Mouse (Mus musculus): ENCODE data around the gene Fbxw5. TPM values are rescaled to one million over a fixed set of nuclear protein-coding genes. Genes with fewer than 3 reads are reported as not detected.

Fbxw5 gene
- total and polyA plus RNA-seq, 2 experiments, result 18.6 to 18.8 TPM

DNA sequence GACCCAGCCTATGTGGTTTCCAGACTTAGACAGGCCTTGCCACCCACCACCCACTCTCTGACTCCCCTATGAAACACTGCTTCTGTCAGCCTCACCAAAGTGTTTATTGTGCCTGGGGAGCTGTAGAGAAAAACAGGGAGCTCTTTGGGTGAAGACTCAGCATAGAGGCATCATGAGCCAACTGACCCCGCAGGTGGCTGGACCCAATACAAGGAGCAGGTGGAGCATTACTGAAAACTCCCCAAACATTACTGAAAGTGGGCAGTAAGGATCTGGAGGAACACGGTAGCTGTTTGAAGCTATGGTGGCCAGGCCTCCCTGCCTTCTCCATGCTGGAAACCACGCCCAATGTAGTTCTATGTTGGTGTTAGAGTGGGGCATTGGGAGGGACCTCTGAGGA lies 36.9 kb upstream of the Fbxw5 start:
- Histone ChIP-seq H3K79me2 (ENCODE audit: control insufficient read depth, insufficient read depth, low read length) (no peaks in the 10 kb centered on the region), H3K27ac (replicated peaks; ENCODE audit: insufficient read depth, low read depth, low read length) (no peak overlapping the region), H3K27me3 (ENCODE audit: control insufficient read depth, insufficient read depth, low read length) (no peaks in the 10 kb centered on the region), H3K36me3 (ENCODE audit: control insufficient read depth, insufficient read depth, low read length) (no peaks in the 10 kb centered on the region; the same call in 1 of the 2 replicates), H3K4me3 (ENCODE audit: insufficient read depth, low read depth, low read length) (no peak overlapping the region), H3K4me1 (ENCODE audit: control insufficient read depth, insufficient read depth, low read length) (peaks cover 30% of the 10 kb centered on the region), H3K9ac (ENCODE audit: low read depth, low read length) (no peak overlapping the region)
- no peak for DNase-seq (ENCODE audit: extremely low read depth, low read depth, low spot score)
- TF ChIP-seq CTCF (IDR thresholded peaks at IDR 0.05; ENCODE audit: low read depth, low read length) (no peak), POLR2A (IDR thresholded peaks at IDR 0.05; ENCODE audit: extremely low read depth, insufficient read depth, low read length) (no peak)
- 90% methylated on average over 3 of the region's 3 CpGs for WGBS

DNA sequence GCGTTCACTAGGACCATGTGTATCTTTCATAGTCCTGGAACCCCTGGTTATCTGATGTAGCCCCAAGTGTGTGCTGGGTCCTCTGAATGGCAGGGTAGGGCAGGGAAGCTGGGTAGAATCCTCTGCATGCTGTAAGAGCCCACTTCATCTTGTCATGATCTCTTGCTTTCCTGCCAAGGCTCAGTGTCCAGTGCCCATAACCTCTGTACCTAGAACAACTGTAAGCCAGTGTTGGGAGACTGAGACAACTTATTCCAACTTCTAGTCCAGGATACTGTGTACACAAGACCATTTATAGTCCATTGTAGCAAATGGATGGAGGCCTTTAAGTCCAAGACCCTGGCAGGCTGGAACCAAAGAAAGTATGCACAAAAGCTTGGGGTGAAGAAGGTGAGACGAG lies 35.3 kb upstream of the Fbxw5 start:
- Histone ChIP-seq H3K79me2 (ENCODE audit: control insufficient read depth, insufficient read depth, low read length) (no peaks in the 10 kb centered on the region), H3K36me3 (ENCODE audit: control insufficient read depth, insufficient read depth, low read length) (no peaks in the 10 kb centered on the region), H3K9ac (ENCODE audit: low read depth, low read length) (no peak overlapping the region), H3K4me3 (ENCODE audit: insufficient read depth, low read depth, low read length) (no peak overlapping the region), H3K27me3 (ENCODE audit: control insufficient read depth, insufficient read depth, low read length) (no peaks in the 10 kb centered on the region), H3K4me1 (ENCODE audit: control insufficient read depth, insufficient read depth, low read length) (peaks cover 18% of the 10 kb centered on the region), H3K27ac (replicated peaks; ENCODE audit: insufficient read depth, low read depth, low read length) (no peak overlapping the region)
- WGBS, result 72% methylated on average over 2 of the region's 2 CpGs
- TF ChIP-seq CTCF (IDR thresholded peaks at IDR 0.05; ENCODE audit: low read depth, low read length) (no peak), POLR2A (IDR thresholded peaks at IDR 0.05; ENCODE audit: extremely low read depth, insufficient read depth, low read length) (no peak)
- DNase-seq (ENCODE audit: extremely low read depth, low read depth, low spot score), result peak; percentile 77

DNA sequence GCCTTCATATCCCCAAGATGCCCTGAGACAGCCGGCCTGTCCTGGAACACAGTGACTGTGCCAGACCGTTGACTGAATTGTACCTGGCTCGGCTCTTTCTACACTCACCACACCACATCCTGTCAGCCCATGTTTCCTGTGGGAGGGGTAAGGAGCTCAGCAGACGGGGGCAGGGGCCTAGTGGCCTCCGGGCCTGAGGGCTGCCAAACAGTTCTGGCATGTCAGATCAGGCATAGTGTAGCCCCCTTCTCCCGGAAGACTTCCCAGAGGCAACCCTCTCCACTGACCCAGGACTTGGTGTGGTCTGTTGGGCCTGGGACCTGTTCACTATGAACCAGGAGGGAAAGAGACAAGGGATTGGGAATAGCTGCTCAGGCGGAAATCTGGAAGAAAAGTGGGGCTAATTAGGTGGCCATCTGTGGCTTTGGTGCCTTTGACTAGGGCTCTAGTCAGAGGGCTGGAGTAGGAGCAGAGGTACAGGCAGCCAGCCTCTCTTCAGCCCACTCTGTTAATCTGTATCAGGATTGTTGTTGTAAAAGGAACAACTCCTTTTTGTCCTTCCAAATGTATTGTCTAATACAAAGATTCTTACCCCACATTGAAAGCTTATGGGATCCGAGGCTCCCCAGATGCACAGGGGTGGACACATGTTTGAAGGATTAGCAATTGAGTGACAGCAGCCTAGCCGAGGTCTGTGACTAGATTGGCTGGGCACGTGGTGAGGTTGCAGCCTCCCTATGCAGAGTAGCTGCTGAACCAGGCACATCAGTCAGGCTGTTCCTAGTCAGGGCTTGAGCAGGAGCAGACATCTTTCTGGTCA lies 34.5 kb upstream of the Fbxw5 start:
- peaks cover 16% of the 10 kb centered on the region for H3K4me1 ChIP-seq (ENCODE audit: control insufficient read depth, insufficient read depth, low read length)
- no peaks in the 10 kb centered on the region for H3K79me2 ChIP-seq (ENCODE audit: control insufficient read depth, insufficient read depth, low read length)
- H3K27me3 ChIP-seq (ENCODE audit: control insufficient read depth, insufficient read depth, low read length), result no peaks in the 10 kb centered on the region
- no peak for TF ChIP-seq CTCF (IDR thresholded peaks at IDR 0.05; ENCODE audit: low read depth, low read length)
- TF ChIP-seq POLR2A (IDR thresholded peaks at IDR 0.05; ENCODE audit: extremely low read depth, insufficient read depth, low read length), result no peak
- H3K36me3 ChIP-seq (ENCODE audit: control insufficient read depth, insufficient read depth, low read length), result no peaks in the 10 kb centered on the region
- 70% methylated on average over 10 of the region's 10 CpGs for WGBS
- H3K9ac ChIP-seq (ENCODE audit: low read depth, low read length), result no peak overlapping the region
- H3K4me3 ChIP-seq (ENCODE audit: insufficient read depth, low read depth, low read length), result no peak overlapping the region
- no peak overlapping the region for H3K27ac ChIP-seq (replicated peaks; ENCODE audit: insufficient read depth, low read depth, low read length)
- no peak for DNase-seq (ENCODE audit: extremely low read depth, low read depth, low spot score)

DNA sequence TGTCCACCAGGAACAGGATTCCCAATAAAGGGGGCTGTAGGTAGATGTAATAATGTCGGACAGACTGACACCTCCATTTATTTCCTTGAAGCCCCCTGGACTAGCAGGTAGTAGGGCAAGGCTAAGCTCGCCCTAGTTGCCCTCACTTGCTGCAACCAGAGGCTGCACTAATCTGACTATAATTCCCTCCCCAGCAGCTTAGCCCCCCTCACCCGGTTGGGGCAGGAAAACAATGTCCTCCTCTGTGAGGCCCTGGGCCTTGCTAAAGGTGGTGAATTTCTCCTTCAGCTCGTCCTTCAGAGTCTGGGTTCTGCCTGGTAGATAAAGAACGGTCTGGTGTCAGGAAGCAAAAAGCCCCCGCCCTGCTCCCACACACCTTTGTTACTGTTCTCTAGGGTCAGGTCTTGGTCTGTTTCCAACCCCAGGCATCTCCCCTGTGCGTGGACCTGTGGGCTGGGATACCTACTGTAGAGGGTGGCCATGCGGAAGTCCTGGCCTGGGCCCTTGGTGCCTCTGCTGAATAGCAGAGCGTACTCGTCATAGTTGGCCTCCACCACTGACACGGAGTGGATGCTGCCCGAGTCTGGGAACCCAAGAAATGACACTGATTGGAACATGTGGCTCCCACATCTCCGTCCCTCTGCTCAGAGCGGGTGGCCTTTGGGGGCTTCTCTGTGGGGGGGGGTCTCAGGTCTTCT lies 32.8 kb upstream of the Fbxw5 start:
- no peak overlapping the region for H3K4me3 ChIP-seq (ENCODE audit: insufficient read depth, low read depth, low read length)
- H3K36me3 ChIP-seq (ENCODE audit: control insufficient read depth, insufficient read depth, low read length), result no peaks in the 10 kb centered on the region
- TF ChIP-seq CTCF (IDR thresholded peaks at IDR 0.05; ENCODE audit: low read depth, low read length) (no peak), POLR2A (IDR thresholded peaks at IDR 0.05; ENCODE audit: extremely low read depth, insufficient read depth, low read length) (no peak)
- no peaks in the 10 kb centered on the region for H3K27me3 ChIP-seq (ENCODE audit: control insufficient read depth, insufficient read depth, low read length)
- DNase-seq (ENCODE audit: extremely low read depth, low read depth, low spot score), result no peak
- WGBS, result 89% methylated on average over 14 of the region's 14 CpGs
- H3K4me1 ChIP-seq (ENCODE audit: control insufficient read depth, insufficient read depth, low read length), result peaks cover 9% of the 10 kb centered on the region
- H3K9ac ChIP-seq (ENCODE audit: low read depth, low read length), result no peak overlapping the region
- no peaks in the 10 kb centered on the region for H3K79me2 ChIP-seq (ENCODE audit: control insufficient read depth, insufficient read depth, low read length)
- no peak overlapping the region for H3K27ac ChIP-seq (replicated peaks; ENCODE audit: insufficient read depth, low read depth, low read length)

DNA sequence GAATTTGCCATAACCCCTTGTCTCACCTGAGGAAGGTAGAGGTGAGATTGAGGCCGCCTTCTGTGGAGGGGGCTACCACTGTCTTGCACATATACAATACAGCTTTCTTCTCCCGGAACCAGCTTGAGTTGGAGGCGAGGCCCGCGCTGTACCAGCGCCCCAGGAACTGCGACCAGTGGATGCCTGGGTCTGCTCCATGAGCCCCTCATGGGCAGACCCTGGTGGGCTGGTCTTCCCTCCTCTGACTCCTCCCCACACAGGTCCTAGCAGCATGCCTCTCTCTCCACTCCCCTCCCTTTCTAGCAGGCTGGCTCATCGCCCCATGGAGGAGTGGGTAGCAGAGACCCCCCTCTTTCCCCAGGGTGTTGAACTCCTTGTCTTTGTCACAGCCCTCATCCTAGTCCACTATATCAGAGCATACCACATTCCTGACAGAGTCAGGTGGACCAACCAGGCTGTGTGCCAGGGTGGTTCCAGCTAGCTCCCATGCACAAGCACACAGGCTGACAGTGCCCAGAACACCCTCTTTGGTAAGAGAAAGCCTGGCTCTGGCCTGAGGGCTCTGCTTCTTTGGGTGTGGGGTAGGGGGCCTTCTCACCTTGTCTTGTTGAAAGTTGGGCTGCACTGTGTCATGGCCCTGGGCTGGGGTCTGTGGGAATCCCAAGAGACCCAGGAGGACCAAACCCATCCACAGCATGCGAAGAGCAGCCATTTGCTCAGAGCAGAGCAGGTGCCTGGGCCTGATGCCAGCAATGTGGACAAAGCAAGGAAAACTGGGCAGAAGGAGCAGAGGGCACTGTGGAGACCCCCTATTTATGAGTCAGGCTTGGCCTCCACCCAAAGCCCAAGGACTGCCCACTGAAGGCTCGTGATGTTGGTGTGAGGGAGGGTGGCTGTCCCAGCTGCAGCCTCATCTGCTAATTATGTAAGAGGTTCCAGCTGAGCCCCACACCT lies 31.3 kb upstream of the Fbxw5 start:
- H3K36me3 ChIP-seq (ENCODE audit: control insufficient read depth, insufficient read depth, low read length), result no peaks in the 10 kb centered on the region
- peaks cover 17% of the 10 kb centered on the region for H3K4me1 ChIP-seq (ENCODE audit: control insufficient read depth, insufficient read depth, low read length)
- DNase-seq (ENCODE audit: extremely low read depth, low read depth, low spot score), result no peak
- no peak overlapping the region for H3K4me3 ChIP-seq (ENCODE audit: insufficient read depth, low read depth, low read length)
- no peak overlapping the region for H3K9ac ChIP-seq (ENCODE audit: low read depth, low read length)
- 89% methylated on average over 10 of the region's 10 CpGs for whole genome bisulfite sequencing
- H3K27ac ChIP-seq (replicated peaks; ENCODE audit: insufficient read depth, low read depth, low read length), result no peak overlapping the region
- no peaks in the 10 kb centered on the region for H3K27me3 ChIP-seq (ENCODE audit: control insufficient read depth, insufficient read depth, low read length)
- no peaks in the 10 kb centered on the region for H3K79me2 ChIP-seq (ENCODE audit: control insufficient read depth, insufficient read depth, low read length)
- TF ChIP-seq POLR2A (IDR thresholded peaks at IDR 0.05; ENCODE audit: extremely low read depth, insufficient read depth, low read length) (no peak), CTCF (IDR thresholded peaks at IDR 0.05; ENCODE audit: low read depth, low read length) (no peak)

Measured in liver, adult 2 months (tissue).